Mouse (Mus musculus): ENCODE data around the gene Slc25a45. TPM values are rescaled to one million over a fixed set of nuclear protein-coding genes. Genes with fewer than 3 reads are reported as not detected.

Gene Slc25a45
- total and polyA plus RNA-seq, 2 experiments: 13.0 to 52.8 TPM

GRCm38 (mm10) chr19:5856604-5857003, 21.0 kb upstream of the Slc25a45 start:
- H3K9ac ChIP-seq (ENCODE audit: low read depth, low read length): no peak overlapping the region
- no peak overlapping the region for H3K4me3 ChIP-seq (ENCODE audit: insufficient read depth, low read depth, low read length)
- H3K27me3 ChIP-seq (ENCODE audit: control insufficient read depth, insufficient read depth, low read length): no peaks in the 10 kb centered on the region
- no peak for DNase-seq (ENCODE audit: extremely low read depth, low read depth, low spot score)
- WGBS: 95% methylated on average over 9 of the region's 9 CpGs
- H3K79me2 ChIP-seq (ENCODE audit: control insufficient read depth, insufficient read depth, low read length): no peaks in the 10 kb centered on the region
- H3K4me1 ChIP-seq (ENCODE audit: control insufficient read depth, insufficient read depth, low read length): peaks cover 7% of the 10 kb centered on the region
- H3K36me3 ChIP-seq (ENCODE audit: control insufficient read depth, insufficient read depth, low read length): peaks cover 10% of the 10 kb centered on the region; the same call in 1 of the 2 replicates
- no peak overlapping the region for H3K27ac ChIP-seq (replicated peaks; ENCODE audit: insufficient read depth, low read depth, low read length)
- TF ChIP-seq POLR2A (IDR thresholded peaks at IDR 0.05; ENCODE audit: extremely low read depth, insufficient read depth, low read length) (no peak), CTCF (IDR thresholded peaks at IDR 0.05; ENCODE audit: low read depth, low read length) (no peak)

GRCm38 (mm10) chr19:5862335-5863085, 15.1 kb upstream of the Slc25a45 start:
- Histone ChIP-seq H3K27me3 (ENCODE audit: control insufficient read depth, insufficient read depth, low read length) (no peaks in the 10 kb centered on the region), H3K4me3 (ENCODE audit: insufficient read depth, low read depth, low read length) (no peak overlapping the region), H3K9ac (ENCODE audit: low read depth, low read length) (no peak overlapping the region), H3K4me1 (ENCODE audit: control insufficient read depth, insufficient read depth, low read length) (no peaks in the 10 kb centered on the region), H3K36me3 (ENCODE audit: control insufficient read depth, insufficient read depth, low read length) (peaks cover 11% of the 10 kb centered on the region; the same call in 1 of the 2 replicates), H3K79me2 (ENCODE audit: control insufficient read depth, insufficient read depth, low read length) (peaks cover 3% of the 10 kb centered on the region; the same call in 1 of the 2 replicates), H3K27ac (replicated peaks; ENCODE audit: insufficient read depth, low read depth, low read length) (no peak overlapping the region)
- TF ChIP-seq CTCF (IDR thresholded peaks at IDR 0.05; ENCODE audit: low read depth, low read length) (0 out of 2 replicates have a peak, but pooled peaks have one; percentile 13), POLR2A (IDR thresholded peaks at IDR 0.05; ENCODE audit: extremely low read depth, insufficient read depth, low read length) (no peak)
- no peak for DNase-seq (ENCODE audit: extremely low read depth, low read depth, low spot score)
- WGBS: 98% methylated on average over 14 of the region's 14 CpGs

- Histone ChIP-seq H3K79me2 (ENCODE audit: control insufficient read depth, insufficient read depth, low read length) (peaks cover 3% of the 10 kb centered on the region; the same call in 1 of the 2 replicates), H3K27ac (replicated peaks; ENCODE audit: insufficient read depth, low read depth, low read length) (no peak overlapping the region), H3K4me1 (ENCODE audit: control insufficient read depth, insufficient read depth, low read length) (no peaks in the 10 kb centered on the region), H3K4me3 (ENCODE audit: insufficient read depth, low read depth, low read length) (no peak overlapping the region), H3K36me3 (ENCODE audit: control insufficient read depth, insufficient read depth, low read length) (peaks cover 15% of the 10 kb centered on the region; the same call in 1 of the 2 replicates), H3K9ac (ENCODE audit: low read depth, low read length) (no peak overlapping the region), H3K27me3 (ENCODE audit: control insufficient read depth, insufficient read depth, low read length) (no peaks in the 10 kb centered on the region)
- no peak for DNase-seq (ENCODE audit: extremely low read depth, low read depth, low spot score)
- WGBS: 95% methylated on average over 5 of the region's 5 CpGs
- TF ChIP-seq POLR2A (IDR thresholded peaks at IDR 0.05; ENCODE audit: extremely low read depth, insufficient read depth, low read length) (no peak), CTCF (IDR thresholded peaks at IDR 0.05; ENCODE audit: low read depth, low read length) (no peak)
These were observed 13.8 kb upstream of the Slc25a45 start for GRCm38 (mm10) chr19:5863776-5864175.

GRCm38 (mm10) chr19:5864710-5865398, 12.8 kb upstream of the Slc25a45 start:
- DNase-seq (ENCODE audit: extremely low read depth, low read depth, low spot score): no peak
- Histone ChIP-seq H3K36me3 (ENCODE audit: control insufficient read depth, insufficient read depth, low read length) (peaks cover 16% of the 10 kb centered on the region; the same call in 1 of the 2 replicates), H3K27me3 (ENCODE audit: control insufficient read depth, insufficient read depth, low read length) (no peaks in the 10 kb centered on the region), H3K4me1 (ENCODE audit: control insufficient read depth, insufficient read depth, low read length) (no peaks in the 10 kb centered on the region), H3K9ac (ENCODE audit: low read depth, low read length) (no peak overlapping the region), H3K27ac (replicated peaks; ENCODE audit: insufficient read depth, low read depth, low read length) (no peak overlapping the region), H3K79me2 (ENCODE audit: control insufficient read depth, insufficient read depth, low read length) (peaks cover 3% of the 10 kb centered on the region; the same call in 1 of the 2 replicates), H3K4me3 (ENCODE audit: insufficient read depth, low read depth, low read length) (no peak overlapping the region)
- WGBS: 96% methylated on average over 20 of the region's 20 CpGs
- TF ChIP-seq CTCF (IDR thresholded peaks at IDR 0.05; ENCODE audit: low read depth, low read length) (no peak), POLR2A (IDR thresholded peaks at IDR 0.05; ENCODE audit: extremely low read depth, insufficient read depth, low read length) (no peak)

DNA sequence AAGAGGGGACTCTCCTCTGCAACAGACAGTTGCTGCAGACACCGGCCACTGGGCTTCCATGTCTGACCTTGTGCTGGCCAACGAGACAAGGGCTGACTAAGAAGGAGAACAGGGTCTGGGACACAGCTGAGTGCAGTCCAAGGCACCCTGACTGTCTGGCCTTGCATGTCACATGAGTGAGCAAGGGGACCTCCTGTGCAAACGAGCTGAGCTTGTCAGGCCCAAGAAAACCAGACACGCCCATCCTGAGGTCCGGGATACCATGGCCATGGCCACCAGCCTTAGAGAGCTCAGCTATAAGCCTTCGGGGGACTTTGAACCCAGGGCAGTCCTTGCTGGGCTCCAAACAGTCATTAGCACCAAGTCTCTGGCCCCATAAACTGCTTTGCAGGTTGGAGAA, 9.5 kb upstream of the Slc25a45 start:
- Histone ChIP-seq H3K27ac (replicated peaks; ENCODE audit: insufficient read depth, low read depth, low read length) (no peak overlapping the region), H3K36me3 (ENCODE audit: control insufficient read depth, insufficient read depth, low read length) (peaks cover 10% of the 10 kb centered on the region; the same call in 1 of the 2 replicates), H3K27me3 (ENCODE audit: control insufficient read depth, insufficient read depth, low read length) (no peaks in the 10 kb centered on the region), H3K9ac (ENCODE audit: low read depth, low read length) (no peak overlapping the region), H3K4me3 (ENCODE audit: insufficient read depth, low read depth, low read length) (no peak overlapping the region), H3K4me1 (ENCODE audit: control insufficient read depth, insufficient read depth, low read length) (peaks cover 11% of the 10 kb centered on the region), H3K79me2 (ENCODE audit: control insufficient read depth, insufficient read depth, low read length) (peaks cover 3% of the 10 kb centered on the region; the same call in 1 of the 2 replicates)
- WGBS: 94% methylated on average over 6 of the region's 6 CpGs
- TF ChIP-seq POLR2A (IDR thresholded peaks at IDR 0.05; ENCODE audit: extremely low read depth, insufficient read depth, low read length) (no peak), CTCF (IDR thresholded peaks at IDR 0.05; ENCODE audit: low read depth, low read length) (no peak)
- DNase-seq (ENCODE audit: extremely low read depth, low read depth, low spot score): no peak
